Mouse (Mus musculus) v-Abl transformed pro-B cells (cell line): ENCODE results near the gene Zfp609.

Source experiments
- in situ Hi-C, 2 experiments: fragments of 400-800 bp; cut with MboI; formaldehyde crosslinking; loops; one replicate each; pipeline ENCODE4 v1.15.1; 2025; ENCODE audit not compliant: unreplicated experiment in 2 of 2

Zfp609 gene

GRCm38 (mm10) chr9:65773783-65774182 is 53.6 kb downstream of the Zfp609 start:
- in situ Hi-C loops = no loop called here

DNA sequence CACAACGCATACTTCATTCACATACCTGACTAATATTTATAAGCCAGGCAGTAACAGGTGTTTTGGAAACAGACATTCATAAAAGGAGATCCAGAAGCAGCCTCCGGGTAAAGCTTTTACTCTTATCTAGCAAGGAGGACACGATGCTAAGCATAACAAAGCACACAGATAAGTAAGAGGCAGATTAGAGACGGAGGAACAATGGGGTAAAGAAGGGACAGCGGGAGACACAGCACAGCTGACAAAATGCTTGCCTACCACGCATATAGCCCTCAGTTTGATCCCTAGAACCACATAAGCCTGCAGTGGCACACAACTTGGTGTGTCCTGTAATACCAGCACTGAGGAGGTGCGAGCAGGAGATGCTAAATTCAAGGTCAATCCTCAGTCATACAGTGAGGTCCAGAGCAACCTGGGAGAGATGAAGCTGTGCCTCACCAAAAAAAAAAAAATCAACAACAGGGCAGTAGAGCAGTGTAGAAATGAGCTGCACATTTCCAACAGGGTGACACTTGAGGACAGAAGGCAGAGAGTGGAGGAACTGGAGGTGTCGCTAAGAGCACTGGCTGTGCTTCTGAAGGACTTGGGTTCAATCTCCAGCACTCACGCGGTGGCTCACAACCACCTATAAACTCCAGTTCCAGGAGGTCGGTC is 56.2 kb downstream of the Zfp609 start:
- in situ Hi-C loops = no loop called here

DNA sequence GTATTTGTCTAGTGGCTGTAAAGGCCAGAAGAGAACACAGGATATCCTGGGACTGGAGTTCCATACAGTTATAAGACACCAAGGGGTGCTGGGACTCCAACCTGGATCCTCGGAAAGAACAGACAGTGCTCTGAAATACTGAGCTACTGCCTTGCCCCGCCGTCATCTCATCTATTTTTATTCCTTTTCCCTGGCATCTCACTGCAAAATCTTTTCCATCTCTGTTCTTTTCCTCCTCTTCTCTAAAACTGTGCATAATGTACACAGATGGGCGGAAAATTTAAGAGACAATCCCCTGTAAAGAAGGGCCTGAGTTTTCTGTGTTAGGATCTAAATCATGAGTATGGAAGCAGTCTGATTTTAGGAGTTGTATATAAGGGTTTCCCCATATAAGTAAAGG is 64.6 kb downstream of the Zfp609 start:
- in situ Hi-C loops = no loop called here

DNA sequence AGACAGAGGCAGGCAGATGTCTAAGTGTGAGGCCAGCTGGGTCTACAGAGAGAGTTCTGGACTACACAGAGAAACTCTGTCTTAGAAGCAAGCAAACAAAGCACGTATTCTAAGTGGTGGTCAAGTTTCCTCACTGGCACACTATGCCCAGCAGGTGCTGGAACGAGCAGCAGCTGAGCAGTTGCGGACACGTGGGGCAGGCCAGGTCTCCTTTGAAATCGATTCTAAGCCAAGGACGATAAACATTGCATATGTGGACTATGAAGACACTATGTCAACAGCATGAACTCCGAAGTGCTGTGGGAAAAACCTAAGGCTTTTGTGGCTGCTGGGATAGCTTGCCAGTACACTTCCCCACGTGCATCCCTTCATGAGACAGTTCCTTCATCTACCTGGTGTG is 67.4 kb downstream of the Zfp609 start:
- in situ Hi-C loops = no loop called here

DNA sequence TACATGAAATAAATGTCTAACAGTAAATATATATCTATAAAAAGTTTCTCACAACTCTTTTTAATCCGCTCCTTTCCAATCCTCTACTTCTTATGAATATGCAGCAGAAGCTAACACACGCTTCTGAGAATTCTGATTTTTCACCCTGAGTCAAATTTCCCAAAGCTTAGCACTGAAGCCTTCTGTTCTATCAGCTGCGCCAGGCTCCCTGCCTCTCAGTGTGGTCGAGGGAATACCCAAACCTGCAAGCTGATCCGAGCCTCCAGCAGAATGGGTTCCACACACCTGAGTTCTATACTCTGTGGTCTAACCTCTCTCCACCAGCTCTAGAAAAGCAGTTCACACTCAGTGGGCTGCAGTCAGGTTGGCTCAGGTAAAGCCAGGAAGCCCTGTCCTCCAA is 68.1 kb downstream of the Zfp609 start:
- in situ Hi-C loops = no loop called here

DNA sequence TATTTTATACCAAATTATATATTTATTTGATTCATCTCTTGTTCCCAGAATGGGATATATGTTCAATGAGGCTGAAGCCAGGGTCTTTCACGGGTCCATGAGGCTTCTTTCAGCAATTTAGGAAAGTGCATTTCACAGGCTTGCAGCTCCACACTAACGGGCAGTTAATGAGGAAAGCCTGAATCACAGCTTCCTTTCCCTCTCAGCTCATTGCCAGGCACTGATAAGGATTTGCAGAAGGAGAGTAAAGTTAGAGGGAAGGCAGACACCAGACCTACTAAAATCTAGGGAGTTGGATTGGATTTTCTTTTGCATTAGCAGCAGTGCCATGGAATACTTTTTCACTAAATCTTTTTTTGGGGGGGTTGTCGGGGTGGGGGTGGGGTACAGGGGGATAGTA is 69.5 kb downstream of the Zfp609 start:
- in situ Hi-C loops = no loop called here

GRCm38 (mm10) chr9:65755673-65756375 is 71.5 kb downstream of the Zfp609 start:
- in situ Hi-C loops = no loop called here

DNA sequence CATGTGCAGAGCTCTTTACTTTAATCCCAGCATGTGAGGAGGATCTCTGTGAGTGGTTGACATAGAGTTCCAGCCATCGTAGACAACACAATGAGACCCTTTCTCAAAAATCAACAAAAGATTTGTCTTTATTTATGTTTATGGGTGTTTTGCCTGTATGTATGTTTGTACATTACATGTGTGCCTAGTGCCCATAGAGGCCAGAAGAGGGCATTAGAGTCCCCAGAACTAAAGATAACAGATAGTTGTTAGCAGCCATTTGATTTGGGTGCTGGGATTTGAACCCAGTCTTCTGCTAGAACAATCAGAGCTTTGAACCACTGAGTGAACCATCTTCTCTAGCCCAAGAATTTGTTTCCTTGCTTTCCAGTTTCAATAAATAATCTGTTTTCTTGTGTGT is 72.2 kb downstream of the Zfp609 start:
- in situ Hi-C loops = no loop called here

- in situ Hi-C loops = no loop called here
Observed at GRCm38 (mm10) chr9:65752632-65753031, 74.7 kb downstream of the Zfp609 start.

DNA sequence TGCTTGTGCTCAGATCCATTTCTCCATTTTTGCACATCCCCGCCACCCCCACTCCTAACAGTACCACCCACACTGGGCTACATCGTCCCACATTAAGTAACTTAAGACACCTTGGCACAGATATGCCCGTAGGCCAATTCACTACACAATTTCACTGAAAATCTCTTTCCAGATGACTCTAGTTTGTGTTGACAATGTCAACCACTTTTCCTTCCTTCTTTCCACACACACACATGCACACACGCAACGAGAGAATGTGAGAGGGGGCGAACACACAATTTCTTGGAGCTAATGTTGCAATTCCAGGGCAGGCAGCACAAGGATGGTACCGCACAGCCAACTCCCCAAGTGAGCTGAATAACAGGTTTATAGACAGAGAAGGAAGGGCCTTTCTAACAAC is 75.5 kb downstream of the Zfp609 start:
- in situ Hi-C loops = no loop called here

DNA sequence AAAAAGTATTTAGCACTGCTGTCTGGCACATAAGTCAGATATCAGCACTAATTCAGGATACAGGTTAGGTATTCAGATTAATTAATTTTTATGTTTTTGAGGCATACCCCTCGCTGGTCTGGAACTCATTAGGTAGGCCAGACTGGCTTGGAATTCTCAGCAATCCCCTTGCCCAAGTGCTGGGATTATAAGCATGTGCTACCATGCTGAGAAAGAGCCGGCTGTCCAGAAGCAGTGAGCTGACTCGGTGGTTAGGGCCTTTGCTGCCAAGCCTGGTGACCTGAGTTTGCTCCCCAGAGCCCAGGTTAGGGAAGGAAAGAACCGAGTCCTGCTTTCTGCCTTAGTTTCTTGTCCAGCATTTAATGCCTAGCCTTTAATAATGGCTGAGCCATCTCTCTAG is 79.3 kb downstream of the Zfp609 start:
- in situ Hi-C loops = no loop called here

DNA sequence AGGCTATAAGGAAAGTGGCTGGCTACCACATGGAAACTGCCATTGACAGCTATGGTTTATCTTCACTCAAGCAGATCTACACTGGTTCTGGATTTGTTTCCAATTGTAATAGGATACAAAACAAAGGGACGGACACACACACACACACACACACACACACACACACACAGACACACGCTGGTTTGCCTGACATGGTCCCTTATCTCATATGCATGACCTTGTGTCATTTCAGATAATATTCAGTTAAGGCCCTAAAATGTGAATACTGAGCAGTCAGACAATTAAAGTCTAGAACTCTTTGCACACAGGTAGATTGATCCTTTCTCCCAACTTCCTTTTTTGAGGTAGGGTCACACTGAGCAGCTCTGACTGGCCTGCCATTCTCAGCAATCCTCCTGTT is 80.9 kb downstream of the Zfp609 start:
- in situ Hi-C loops = no loop called here

GRCm38 (mm10) chr9:65745456-65745855 is 81.9 kb downstream of the Zfp609 start:
- in situ Hi-C loops = no loop called here

DNA sequence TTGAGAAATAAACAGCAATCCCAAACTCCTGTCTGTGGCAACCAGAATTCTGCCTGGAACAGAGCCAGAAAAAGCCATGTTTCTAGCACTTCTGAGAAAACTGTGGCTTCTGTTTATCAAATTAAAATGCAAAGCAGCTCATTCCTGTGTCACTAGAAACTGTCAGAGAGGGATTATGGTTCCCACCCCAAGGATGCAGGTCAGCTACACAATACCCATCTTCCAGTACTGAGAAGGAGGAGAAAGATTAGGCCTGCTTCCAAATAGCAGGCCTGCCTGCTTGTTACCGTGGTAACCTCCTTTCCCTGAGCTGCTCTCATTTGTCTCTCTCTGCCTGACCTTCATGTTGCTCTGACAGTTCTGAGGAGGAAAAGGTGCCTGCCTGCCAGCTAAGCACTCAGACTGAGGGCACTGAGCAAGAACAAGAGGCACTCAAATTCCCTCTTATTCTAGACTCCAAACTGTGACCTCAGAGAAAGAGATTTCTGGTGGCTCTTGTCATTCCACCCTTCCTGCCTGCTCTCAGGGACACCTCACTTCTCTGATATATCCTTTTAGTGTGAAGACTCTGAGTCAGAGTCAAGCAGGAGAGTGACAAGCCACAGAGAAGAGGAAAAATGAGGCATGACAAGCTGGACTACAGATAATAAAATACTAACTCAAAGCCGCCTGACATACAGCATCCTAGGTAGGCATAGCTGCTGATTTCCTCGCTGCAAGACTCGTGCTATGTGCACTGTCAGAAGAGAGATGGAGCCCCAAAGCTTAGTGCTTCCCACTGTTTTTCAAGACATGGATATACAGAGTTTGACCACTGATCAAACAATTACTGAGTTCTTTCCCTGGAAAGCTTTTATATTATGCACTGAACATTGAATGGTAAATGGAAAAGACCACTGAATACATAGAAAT is 82.9 kb downstream of the Zfp609 start:
- in situ Hi-C loops = no loop called here

GRCm38 (mm10) chr9:65743809-65744170 is 83.6 kb downstream of the Zfp609 start:
- in situ Hi-C loops = no loop called here

GRCm38 (mm10) chr9:65743322-65743721 is 84.0 kb downstream of the Zfp609 start:
- in situ Hi-C loops = no loop called here

DNA sequence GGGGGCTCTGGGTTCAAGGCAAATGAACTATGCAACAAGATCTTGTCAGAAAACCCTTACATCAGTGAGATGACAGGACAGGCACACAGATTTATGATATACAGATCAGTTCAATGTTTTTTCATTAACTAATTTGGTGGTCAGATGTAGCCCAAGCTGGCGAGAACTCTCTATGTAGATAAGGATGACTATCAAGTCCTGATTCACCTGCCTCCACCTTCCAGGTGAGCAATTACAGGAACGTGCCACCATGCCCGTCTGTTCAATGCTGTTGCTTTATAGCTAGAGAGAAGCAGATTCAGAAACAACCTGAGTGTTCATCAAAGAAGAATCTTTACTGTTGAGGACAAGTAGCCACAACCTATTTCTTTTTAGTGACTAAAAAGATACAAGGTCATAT is 84.6 kb downstream of the Zfp609 start:
- in situ Hi-C loops = no loop called here

DNA sequence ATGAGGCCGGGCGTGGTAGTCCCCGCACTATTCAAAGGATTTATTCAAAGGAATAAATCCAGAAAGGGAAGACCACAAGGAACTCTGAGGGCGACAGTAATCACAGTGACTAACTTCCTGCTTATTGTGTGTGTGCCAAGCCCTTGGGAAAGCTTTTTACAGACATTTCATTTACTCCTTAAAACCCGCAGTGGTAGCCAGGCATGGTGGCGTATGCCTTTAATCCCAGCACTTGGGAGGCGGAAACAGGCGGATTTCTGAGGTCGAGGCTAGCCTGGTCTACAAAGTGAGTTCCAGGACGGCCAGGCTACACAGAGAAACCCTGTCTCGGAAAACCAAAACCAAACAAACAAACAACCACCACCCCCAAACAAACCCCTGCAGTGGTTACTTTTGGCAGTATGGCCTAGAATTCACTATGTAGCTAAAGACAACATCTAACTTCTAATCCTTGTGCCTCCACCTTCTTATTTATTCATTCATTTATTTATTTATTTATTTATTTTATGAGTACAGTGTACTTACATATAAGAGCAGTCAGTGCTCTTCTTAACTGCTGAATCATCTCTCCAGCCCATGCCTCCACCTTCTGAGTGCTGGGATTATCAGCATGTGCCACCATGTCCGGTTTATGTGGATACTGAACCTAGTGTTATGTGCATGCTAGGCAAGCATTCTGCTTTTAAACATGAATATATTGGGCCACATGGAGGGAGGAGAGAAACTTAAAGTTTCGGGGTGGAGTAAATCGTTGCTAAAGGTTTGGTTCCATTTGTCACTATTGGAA is 86.1 kb downstream of the Zfp609 start:
- in situ Hi-C loops = no loop called here

GRCm38 (mm10) chr9:65734931-65735330 is 92.4 kb downstream of the Zfp609 start:
- in situ Hi-C loops = no loop called here

GRCm38 (mm10) chr9:65728588-65728987 is 98.8 kb downstream of the Zfp609 start:
- in situ Hi-C loops = no loop called here

GRCm38 (mm10) chr9:65727491-65727890 is 99.9 kb downstream of the Zfp609 start:
- in situ Hi-C loops = no loop called here
